Mouse (Mus musculus) urinary bladder, adult 18-20 months (tissue): ENCODE results near the gene Ranbp6.

Experiments
- DNase-seq, 2 experiments: peaks; one replicate each; pipeline ENCODE4 v3.0.0; 2022; ENCODE audit warnings: low spot score in 2 of 2, mixed read lengths in 2 of 2

The Ranbp6 gene

GRCm38 (mm10) chr19:29812581-29813460 is at the start of gene Ranbp6:
Gene Ranbp6 (minus strand): TSS chr19:29812974.
- DNase-seq = peak; percentile 85 to 89

GRCm38 (mm10) chr19:29860816-29861215 is 48.0 kb upstream of the Ranbp6 start:
- DNase-seq = no peak

GRCm38 (mm10) chr19:29857267-29857666 is 44.5 kb upstream of the Ranbp6 start:
- no peak for DNase-seq

- DNase-seq = no peak
Measured at GRCm38 (mm10) chr19:29853711-29854110, 40.9 kb upstream of the Ranbp6 start.

GRCm38 (mm10) chr19:29851036-29851690 is 38.4 kb upstream of the Ranbp6 start:
- DNase-seq = no peak

- no peak for DNase-seq
Measured at GRCm38 (mm10) chr19:29849924-29850551, 37.3 kb upstream of the Ranbp6 start.

GRCm38 (mm10) chr19:29844036-29844661 is 31.4 kb upstream of the Ranbp6 start:
- DNase-seq = peak in 1 of 2 experiments; percentile 13

- peak in 1 of 2 experiments; percentile 5 for DNase-seq
Measured at GRCm38 (mm10) chr19:29843641-29844035, 30.9 kb upstream of the Ranbp6 start.

GRCm38 (mm10) chr19:29842973-29843372 is 30.2 kb upstream of the Ranbp6 start:
- DNase-seq = no peak

GRCm38 (mm10) chr19:29840642-29841041 is 27.9 kb upstream of the Ranbp6 start:
- no peak for DNase-seq

GRCm38 (mm10) chr19:29838636-29839135 is 25.9 kb upstream of the Ranbp6 start:
- no peak for DNase-seq

GRCm38 (mm10) chr19:29838171-29838570 is 25.4 kb upstream of the Ranbp6 start:
- no peak for DNase-seq

- no peak for DNase-seq
Measured at GRCm38 (mm10) chr19:29835364-29836034, 22.7 kb upstream of the Ranbp6 start.

- DNase-seq = no peak
Measured at GRCm38 (mm10) chr19:29830911-29831310, 18.1 kb upstream of the Ranbp6 start.

GRCm38 (mm10) chr19:29828558-29828957 is 15.8 kb upstream of the Ranbp6 start:
- no peak for DNase-seq

GRCm38 (mm10) chr19:29826686-29827085 is 13.9 kb upstream of the Ranbp6 start:
- peak; percentile 15 to 25 for DNase-seq

GRCm38 (mm10) chr19:29825003-29825402 is 12.2 kb upstream of the Ranbp6 start:
- DNase-seq = no peak

- no peak for DNase-seq
Measured at GRCm38 (mm10) chr19:29824034-29824700, 11.4 kb upstream of the Ranbp6 start.

GRCm38 (mm10) chr19:29823456-29824010 is 10.8 kb upstream of the Ranbp6 start:
- no peak for DNase-seq

- DNase-seq = no peak
Measured at GRCm38 (mm10) chr19:29820966-29821365, 8.2 kb upstream of the Ranbp6 start.
